Mouse (Mus musculus) thymus, adult 2 months (tissue): Measurements from ENCODE around the gene Mpl. TPM values are rescaled to one million over a fixed set of nuclear protein-coding genes. Genes with fewer than 3 reads are reported as not detected.
A peak's percentile ranks its signal among the peaks of the same experiment; 100 is the strongest.

Source experiments
- DNase-seq: peaks from one replicate; pipeline ENCODE4 v3.0.0; 2021
- H3K27ac ChIP-seq: fragments of 200-500 bp; 2 replicates; pipeline ENCODE4 v1.5.1; 2012; ENCODE audit warnings: low read length, control low read depth; ENCODE audit not compliant: control insufficient read depth, insufficient read depth
- H3K27me3 ChIP-seq: fragments of 200-500 bp; 2 replicates; pipeline ENCODE4 v1.6.1; 2012; ENCODE audit warnings: mild to moderate bottlenecking, low read length, moderate library complexity, mixed read lengths; ENCODE audit not compliant: control insufficient read depth, insufficient read depth
- H3K36me3 ChIP-seq: fragments of 200-500 bp; 2 replicates; pipeline ENCODE4 v1.6.1; 2012; ENCODE audit warnings: mild to moderate bottlenecking, low read length, moderate library complexity; ENCODE audit not compliant: control insufficient read depth, insufficient read depth
- H3K4me1 ChIP-seq: fragments of 200-500 bp; replicated peaks from 2 replicates; pipeline ENCODE4 v1.6.1; 2012; ENCODE audit warnings: low read length; ENCODE audit not compliant: control insufficient read depth, insufficient read depth
- H3K4me3 ChIP-seq: fragments of 200-500 bp; 2 replicates; pipeline ENCODE4 v1.5.1; 2012; ENCODE audit warnings: mild to moderate bottlenecking, low read length, control low read depth, moderate library complexity; ENCODE audit not compliant: control insufficient read depth, insufficient read depth
- CTCF ChIP-seq: fragments of 200-500 bp; IDR thresholded peaks from 2 replicates; pipeline ENCODE4 v1.5.1; 2012; ENCODE audit warnings: mild to moderate bottlenecking, control low read depth, low read length, moderate library complexity, borderline replicate concordance; ENCODE audit not compliant: control insufficient read depth, poor library complexity, insufficient read depth; ENCODE audit errors: extremely low read depth
- POLR2A ChIP-seq: fragments of 200-500 bp; IDR thresholded peaks from 2 replicates; pipeline ENCODE4 v1.6.1; 2012; ENCODE audit warnings: mild to moderate bottlenecking, low read length, control low read depth, moderate library complexity; ENCODE audit not compliant: control insufficient read depth, poor library complexity, insufficient read depth; ENCODE audit errors: extremely low read depth
- WGBS: fragments of 180-500 bp; shearing (Covaris S2); methylation state at CpG from one replicate; pipeline ENCODE4 v1.1.7; 2018; 5-methylcytosine and 5-hydroxymethylcytosine counted together
- polyA plus RNA-seq: library from polyadenylated mRNA; depleted of rRNA; stranded (reverse); fragments of >200 nt; gene quantifications from 2 replicates; pipeline ENCODE4 v1.2.3, GENCODE M21; 2012

The Mpl gene
- polyA plus RNA-seq, 1 experiment = 0.28 TPM

GRCm38 (mm10) chr4:118415779-118416178, 41.5 kb downstream of the Mpl start:
- no peaks in the 10 kb centered on the region for H3K27me3 ChIP-seq
- H3K36me3 ChIP-seq = peaks cover 53% of the 10 kb centered on the region
- TF ChIP-seq CTCF (no peak), POLR2A (no peak)
- H3K27ac ChIP-seq = no peak overlapping the region
- 90% methylated on average over 2 of the region's 2 CpGs for WGBS
- no peak overlapping the region for H3K4me3 ChIP-seq
- DNase-seq = no peak
- no peaks in the 10 kb centered on the region for H3K4me1 ChIP-seq

- 95% methylated on average over 5 of the region's 5 CpGs for WGBS
- no peaks in the 10 kb centered on the region for H3K27me3 ChIP-seq
- DNase-seq = no peak
- H3K36me3 ChIP-seq = peaks cover 51% of the 10 kb centered on the region
- H3K4me1 ChIP-seq = peaks cover 3% of the 10 kb centered on the region
- no peak overlapping the region for H3K4me3 ChIP-seq
- H3K27ac ChIP-seq = no peak overlapping the region
- TF ChIP-seq CTCF (no peak), POLR2A (no peak)
These were observed 43.8 kb downstream of the Mpl start for GRCm38 (mm10) chr4:118413553-118413952.

- Histone ChIP-seq H3K36me3 (peaks cover 32% of the 10 kb centered on the region), H3K27me3 (no peaks in the 10 kb centered on the region), H3K4me1 (peaks cover 5% of the 10 kb centered on the region), H3K4me3 (no peak overlapping the region), H3K27ac (no peak overlapping the region)
- no peak for TF ChIP-seq CTCF
- no peak for TF ChIP-seq POLR2A
- no peak for DNase-seq
- WGBS = 91% methylated on average over 5 of the region's 5 CpGs
These were observed 46.4 kb downstream of the Mpl start for GRCm38 (mm10) chr4:118410871-118411270.

GRCm38 (mm10) chr4:118409142-118409900, 48.0 kb downstream of the Mpl start, which contains the start of the genes Szt2 and Med8:
TSS of gene Szt2 (minus strand) at chr4:118409273.
TSS of gene Med8 (plus strand) at chr4:118409337.
- WGBS = under 1% methylated on average over 53 of the region's 53 CpGs
- peak; percentile 91 for DNase-seq
- peaks cover 5% of the 10 kb centered on the region for H3K4me1 ChIP-seq
- TF ChIP-seq POLR2A (peak; percentile 76; the same call in 1 of the 2 replicates), CTCF (peak; percentile 36; the same call in 1 of the 2 replicates)
- H3K27me3 ChIP-seq = no peaks in the 10 kb centered on the region
- H3K4me3 ChIP-seq = peak within 1 kb of the TSS; percentile 82
- H3K27ac ChIP-seq = peak within 1 kb of the TSS; percentile 3; the same call in 1 of the 2 replicates
- peaks cover 21% of the 10 kb centered on the region for H3K36me3 ChIP-seq

GRCm38 (mm10) chr4:118402701-118403100, 54.6 kb downstream of the Mpl start:
- no peak for DNase-seq
- H3K4me3 ChIP-seq = no peak overlapping the region
- TF ChIP-seq CTCF = no peak
- TF ChIP-seq POLR2A = no peak
- no peaks in the 10 kb centered on the region for H3K27me3 ChIP-seq
- no peaks in the 10 kb centered on the region for H3K4me1 ChIP-seq
- WGBS = 95% methylated on average over 12 of the region's 12 CpGs
- H3K36me3 ChIP-seq = peaks cover 51% of the 10 kb centered on the region
- H3K27ac ChIP-seq = no peak overlapping the region

- no peak for DNase-seq
- Histone ChIP-seq H3K27ac (no peak overlapping the region), H3K27me3 (no peaks in the 10 kb centered on the region), H3K36me3 (peaks cover 59% of the 10 kb centered on the region), H3K4me1 (no peaks in the 10 kb centered on the region), H3K4me3 (no peak overlapping the region)
- TF ChIP-seq POLR2A (no peak), CTCF (no peak)
- 97% methylated on average over 5 of the region's 5 CpGs for WGBS
These were observed 55.4 kb downstream of the Mpl start for GRCm38 (mm10) chr4:118401918-118402317.

GRCm38 (mm10) chr4:118401421-118401820, 55.9 kb downstream of the Mpl start:
- Histone ChIP-seq H3K27ac (no peak overlapping the region), H3K4me3 (no peak overlapping the region), H3K36me3 (peaks cover 64% of the 10 kb centered on the region), H3K27me3 (no peaks in the 10 kb centered on the region), H3K4me1 (no peaks in the 10 kb centered on the region)
- DNase-seq = no peak
- no peak for TF ChIP-seq CTCF
- 92% methylated on average over 3 of the region's 3 CpGs for WGBS
